Mouse (Mus musculus): ENCODE results near the gene Zranb1. TPM values are rescaled to one million over a fixed set of nuclear protein-coding genes. Genes with fewer than 3 reads are reported as not detected.

The Zranb1 gene
- total RNA-seq, 2 experiments from 2014 or later: 35.2 to 39.0 TPM

Other genes with a start within 250 kb of the Zranb1 start
- gene Fam53b, start 117.3 kb upstream of the Zranb1 start, total RNA-seq (2021): 10 to 100 TPM; 34.5 to 43.6 TPM
- 10 to 100 TPM in 1 of 2 experiments, 1 to 10 TPM in 1; 9.7 to 12.1 TPM for gene Eef1akmt2, start 78.5 kb upstream of the Zranb1 start, total RNA-seq (2021)
- 10 to 100 TPM; 22.7 to 25.4 TPM for gene Abraxas2, start 71.9 kb upstream of the Zranb1 start, total RNA-seq (2021)
- gene Fgfr2, start 192.2 kb downstream of the Zranb1 start, total RNA-seq (2021): 1 to 10 TPM; 3.0 to 6.1 TPM
- 10 to 100 TPM; 33.8 to 40.9 TPM for gene Ctbp2, start 193.2 kb downstream of the Zranb1 start, total RNA-seq (2021)